Mouse (Mus musculus): ENCODE data around the gene Gm21954.

Gene Gm21954

DNA sequence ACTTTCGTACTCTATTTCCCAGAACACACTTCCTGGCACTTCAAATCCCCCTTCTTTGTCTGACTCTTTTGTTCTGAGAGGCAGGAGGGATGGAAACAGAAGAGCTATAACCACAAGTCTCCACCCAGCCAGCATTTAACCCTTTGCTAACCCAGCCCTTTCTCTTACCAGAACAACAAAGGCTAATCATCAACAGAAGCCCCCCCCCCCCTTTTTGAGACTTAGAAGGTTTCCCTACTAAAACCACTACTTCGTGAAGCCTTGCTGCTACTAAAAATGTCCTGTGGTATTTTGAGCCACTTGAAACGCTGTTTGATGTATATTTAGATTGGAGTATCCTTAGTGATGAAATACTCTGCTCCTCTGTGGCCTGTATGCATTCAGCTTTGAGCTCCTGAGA is 52.7 kb downstream of the Gm21954 start:
- DNase-seq (ENCODE audit: extremely low read depth, low read depth) = no peak

DNA sequence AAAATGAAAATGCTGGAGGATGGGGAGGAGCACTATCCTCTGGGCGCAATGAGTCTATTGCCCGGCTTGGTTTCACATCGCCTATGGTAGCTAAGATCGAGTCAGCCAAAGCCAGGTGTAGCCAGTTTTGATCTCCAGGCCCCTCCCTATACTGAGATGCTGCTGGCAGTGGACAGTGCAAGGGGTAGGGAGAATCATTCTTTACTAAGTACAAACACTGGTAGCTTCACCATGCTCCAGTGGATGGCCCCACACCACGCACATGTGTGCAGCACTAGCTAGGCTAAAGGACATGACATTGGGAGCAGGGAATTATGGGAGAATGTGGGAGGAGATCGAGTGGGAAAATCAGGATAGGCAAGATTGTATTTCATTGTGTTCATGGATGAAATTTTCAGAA is 53.2 kb downstream of the Gm21954 start:
- DNase-seq (ENCODE audit: extremely low read depth, low read depth) = no peak

DNA sequence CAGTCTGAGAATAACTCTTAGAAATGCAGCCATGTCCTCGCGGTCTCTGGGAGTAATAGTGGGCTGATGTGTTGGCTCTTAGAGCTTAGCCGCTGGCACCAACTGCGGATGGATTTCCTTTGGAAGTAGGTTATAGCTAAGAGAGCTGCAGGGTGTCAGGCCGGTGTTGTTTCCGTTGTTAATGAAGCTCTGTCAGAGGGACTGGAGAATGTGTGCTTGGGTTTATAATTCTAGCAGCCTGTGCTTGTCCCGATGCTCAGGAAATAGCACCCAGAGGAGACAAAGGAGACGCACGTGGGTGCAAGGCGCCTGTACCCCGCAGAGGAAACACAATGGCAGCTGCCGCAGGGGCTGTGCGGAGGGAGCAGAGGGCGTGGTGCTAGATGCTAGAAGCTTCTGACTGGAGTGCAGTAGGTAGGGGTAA is 56.5 kb downstream of the Gm21954 start:
- DNase-seq (ENCODE audit: extremely low read depth, low read depth) = no peak
